Comparison of ENCODE assay signal across 14 mouse cellular contexts in genomic region chr2:179170157-179170556, GRCm38 (mm10).
"Had no signal": no experiment of that assay in that cellular context is flagged by ENCODE, and none has a peak within 500 bp of the region (broad histone marks: within the 10 kb centered on the region; RNA-seq: fewer than 3 reads in every experiment).

No protein-coding gene starts in this region.

- H3K27ac ChIP-seq: kidney, embryonic 15.5 days; liver, embryonic 13.5 days; lung, embryonic 15.5 days; midbrain, embryonic 12.5 days; neural tube, embryonic 13.5 days; stomach, embryonic 15.5 days had no signal

- H3K27me3 ChIP-seq: kidney, embryonic 15.5 days; liver, embryonic 13.5 days; lung, embryonic 15.5 days; neural tube, embryonic 13.5 days; stomach, embryonic 15.5 days had no signal

- H3K4me3 ChIP-seq: kidney, embryonic 15.5 days; liver, embryonic 13.5 days; lung, embryonic 15.5 days; midbrain, embryonic 12.5 days; neural tube, embryonic 13.5 days; stomach, embryonic 15.5 days had no signal

- H3K9ac ChIP-seq: kidney, embryonic 15.5 days; liver, embryonic 13.5 days; liver, postnatal 0 days; lung, embryonic 15.5 days; midbrain, embryonic 12.5 days; neural tube, embryonic 13.5 days; stomach, embryonic 15.5 days had no signal

- H3K36me3 ChIP-seq: kidney, embryonic 15.5 days; liver, embryonic 13.5 days; lung, embryonic 15.5 days; midbrain, embryonic 12.5 days; neural tube, embryonic 13.5 days; stomach, embryonic 15.5 days had no signal

- H3K4me2 ChIP-seq: kidney, embryonic 15.5 days; liver, embryonic 13.5 days; lung, embryonic 15.5 days; midbrain, embryonic 12.5 days; neural tube, embryonic 13.5 days; stomach, embryonic 15.5 days had no signal

- ATAC-seq: liver, postnatal 0 days; midbrain, embryonic 16.5 days had no signal

- H3K4me1 ChIP-seq: kidney, embryonic 15.5 days; liver, embryonic 13.5 days; lung, embryonic 15.5 days; midbrain, embryonic 12.5 days; neural tube, embryonic 13.5 days; stomach, embryonic 15.5 days had no signal

- DNase-seq: kidney, postnatal 14 days; left cerebral cortex, postnatal 4 days; liver, embryonic 13.5 days; liver, postnatal 0 days; retina, postnatal 1 day; right cerebral cortex, postnatal 14 days; thymus, adult 18-20 months; thymus, postnatal 14 days had no signal

- H3K9me3 ChIP-seq: liver, embryonic 13.5 days; lung, embryonic 15.5 days; midbrain, embryonic 12.5 days; neural tube, embryonic 13.5 days; stomach, embryonic 15.5 days had no signal
